Mouse (Mus musculus): ENCODE results near the gene Unc5cl. TPM values are rescaled to one million over a fixed set of nuclear protein-coding genes. Genes with fewer than 3 reads are reported as not detected.

Gene Unc5cl
- polyA plus RNA-seq, 1 experiment from 2014 or later: 0.33 TPM

DNA sequence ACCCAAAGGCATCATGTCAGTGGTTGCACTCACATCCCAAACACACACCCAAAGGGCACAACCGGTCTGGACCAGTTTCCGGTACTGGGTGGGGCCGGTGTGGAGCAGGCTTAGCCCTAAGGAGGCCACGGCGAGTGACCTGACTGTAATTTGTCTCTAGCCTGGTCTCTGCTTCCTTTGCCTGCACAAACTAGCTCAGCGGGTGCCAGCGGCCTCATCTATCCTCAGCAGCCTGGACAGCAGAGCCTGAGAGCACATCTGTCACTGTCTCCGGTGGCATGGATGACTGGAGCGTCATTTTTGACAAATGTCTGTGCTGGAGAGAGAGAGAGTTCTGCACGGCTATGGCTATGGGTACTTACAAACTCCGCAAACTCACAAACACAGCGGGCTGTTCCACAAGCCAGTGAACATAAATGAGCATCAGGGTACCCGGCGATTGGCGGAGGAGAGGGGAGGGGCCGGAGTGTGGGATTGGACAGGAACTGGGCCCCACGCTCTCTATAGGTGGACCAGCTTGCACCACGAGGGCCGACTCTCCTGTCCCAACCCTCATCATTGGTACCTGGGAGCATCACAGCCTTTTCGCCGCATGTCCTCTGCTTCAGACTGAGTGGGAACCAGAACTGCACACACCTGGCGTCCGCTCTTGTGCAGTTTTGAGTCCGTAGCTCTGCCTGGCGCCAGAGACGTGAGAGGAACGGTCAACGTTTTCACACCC, 90.7 kb downstream of the Unc5cl start:
- WGBS: 63% methylated on average over 28 of the region's 28 CpGs
- no peak overlapping the region for H3K4me2 ChIP-seq
- no peak overlapping the region for H3K9ac ChIP-seq

DNA sequence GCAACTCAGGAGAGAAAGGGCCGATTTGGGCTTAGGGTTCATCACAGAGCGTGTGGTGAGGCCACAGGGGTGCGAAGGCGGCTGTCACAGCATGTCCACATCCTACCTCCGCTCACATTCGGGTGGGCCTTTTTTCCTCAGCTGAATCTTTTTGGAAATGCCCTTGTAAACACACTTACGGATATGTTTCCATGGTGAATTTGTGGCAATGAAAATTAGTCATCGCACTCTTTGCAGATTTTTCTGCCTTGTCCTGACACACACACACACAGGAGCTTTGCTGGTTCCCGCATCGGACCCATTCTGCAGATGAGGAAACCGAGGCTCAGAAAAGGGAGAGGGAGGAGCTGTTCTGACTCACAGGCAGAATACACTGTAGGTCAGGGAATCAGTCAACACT, 91.3 kb downstream of the Unc5cl start:
- no peak overlapping the region for H3K27ac ChIP-seq

More for the DNA sequence above, 90.7 kb downstream of the Unc5cl start:
- H3K4me3 ChIP-seq: no peak overlapping the region
- 0 out of 2 replicates have a peak, but pooled peaks have one; percentile 37 for ATAC-seq (replicated peaks; ENCODE audit: insufficient number of reproducible peaks, insufficient read depth, low FRiP score, low read depth)
- no peaks in the 10 kb centered on the region for H3K4me1 ChIP-seq (replicated peaks)
- no peaks in the 10 kb centered on the region for H3K36me3 ChIP-seq
- no peaks in the 10 kb centered on the region for H3K27me3 ChIP-seq
- H3K9me3 ChIP-seq (replicated peaks): no peaks in the 10 kb centered on the region
- no peak overlapping the region for H3K27ac ChIP-seq

DNA sequence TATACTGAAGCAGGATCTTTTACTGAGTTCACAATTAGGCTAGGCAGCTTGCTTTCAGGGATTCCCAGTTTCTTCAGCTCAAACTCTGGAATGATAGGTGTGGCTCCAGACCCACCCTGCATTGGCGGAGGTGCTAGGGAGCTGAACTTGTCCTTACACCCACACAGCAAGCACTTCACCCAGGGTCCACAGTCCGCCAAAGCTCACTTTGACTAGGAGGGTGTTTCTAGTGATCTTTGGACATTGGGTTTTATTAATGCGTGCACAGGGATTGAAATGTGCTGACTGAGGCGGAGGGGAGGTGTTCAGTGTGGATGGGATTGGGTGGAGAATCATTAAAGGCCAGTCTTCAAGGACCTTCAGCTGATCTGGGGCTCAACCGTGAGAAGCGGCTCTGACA, 93.0 kb downstream of the Unc5cl start:
- H3K36me3 ChIP-seq: no peaks in the 10 kb centered on the region
- no peak overlapping the region for H3K27ac ChIP-seq

More for the DNA sequence above, 91.3 kb downstream of the Unc5cl start:
- H3K4me2 ChIP-seq: no peak overlapping the region
- H3K9me3 ChIP-seq (replicated peaks): no peaks in the 10 kb centered on the region
- ATAC-seq (replicated peaks; ENCODE audit: insufficient number of reproducible peaks, insufficient read depth, low FRiP score, low read depth): no peak
- H3K4me1 ChIP-seq (replicated peaks): no peaks in the 10 kb centered on the region
- no peak overlapping the region for H3K4me3 ChIP-seq
- 90% methylated on average over 11 of the region's 11 CpGs for WGBS
- no peak overlapping the region for H3K9ac ChIP-seq
- no peaks in the 10 kb centered on the region for H3K27me3 ChIP-seq
- no peaks in the 10 kb centered on the region for H3K36me3 ChIP-seq

DNA sequence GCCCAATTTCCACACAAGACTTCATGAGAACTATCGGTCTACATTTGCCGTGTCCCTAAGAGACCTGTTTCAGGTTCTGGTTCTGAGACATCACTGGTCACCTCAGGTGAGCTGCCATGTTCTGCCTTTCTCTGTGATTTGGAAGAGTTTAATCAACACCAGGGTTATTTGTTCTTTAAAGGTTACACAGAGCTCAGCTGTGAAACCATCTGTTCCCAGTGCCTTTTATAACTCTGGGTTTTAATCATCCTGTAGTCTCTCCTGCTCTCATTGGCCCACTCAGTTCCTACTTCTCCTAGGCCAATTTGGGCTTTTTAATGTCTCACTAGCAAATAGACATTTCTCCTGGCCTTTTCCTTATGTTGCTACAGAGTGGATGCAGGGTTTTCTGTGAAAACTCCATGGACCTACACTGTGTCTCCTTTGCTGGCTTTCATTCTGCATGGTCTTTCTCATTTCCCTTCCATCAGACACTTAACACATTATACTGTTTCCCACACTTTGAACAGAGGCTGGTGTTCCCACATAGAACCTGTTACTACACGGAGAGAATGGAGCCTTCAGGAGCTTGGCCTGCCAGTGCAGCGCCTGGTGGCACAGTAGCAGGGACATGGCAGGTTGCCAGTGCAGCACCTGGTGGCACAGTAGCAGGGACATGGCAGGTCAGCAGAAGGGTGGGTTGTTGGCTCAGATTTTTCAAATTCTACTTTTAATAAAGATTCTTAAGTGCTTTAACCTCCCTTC, 97.3 kb downstream of the Unc5cl start:
- H3K27me3 ChIP-seq: peaks cover 6% of the 10 kb centered on the region; the same call in 1 of the 2 replicates
- no peak overlapping the region for H3K4me3 ChIP-seq
- no peak for ATAC-seq (replicated peaks; ENCODE audit: insufficient number of reproducible peaks, insufficient read depth, low FRiP score, low read depth)
- H3K27ac ChIP-seq: no peak overlapping the region
- H3K9me3 ChIP-seq (replicated peaks): no peaks in the 10 kb centered on the region
- no peak overlapping the region for H3K4me2 ChIP-seq
- no peaks in the 10 kb centered on the region for H3K36me3 ChIP-seq
- H3K4me1 ChIP-seq (replicated peaks): no peaks in the 10 kb centered on the region
- WGBS: 80% methylated on average over 4 of the region's 4 CpGs
- no peak overlapping the region for H3K9ac ChIP-seq

More for the DNA sequence above, 93.0 kb downstream of the Unc5cl start:
- no peaks in the 10 kb centered on the region for H3K27me3 ChIP-seq
- H3K4me3 ChIP-seq: no peak overlapping the region
- H3K9ac ChIP-seq: no peak overlapping the region
- H3K4me1 ChIP-seq (replicated peaks): no peaks in the 10 kb centered on the region
- 74% methylated on average over 6 of the region's 6 CpGs for WGBS
- ATAC-seq (replicated peaks; ENCODE audit: insufficient number of reproducible peaks, insufficient read depth, low FRiP score, low read depth): no peak
- no peak overlapping the region for H3K4me2 ChIP-seq
- no peaks in the 10 kb centered on the region for H3K9me3 ChIP-seq (replicated peaks)

DNA sequence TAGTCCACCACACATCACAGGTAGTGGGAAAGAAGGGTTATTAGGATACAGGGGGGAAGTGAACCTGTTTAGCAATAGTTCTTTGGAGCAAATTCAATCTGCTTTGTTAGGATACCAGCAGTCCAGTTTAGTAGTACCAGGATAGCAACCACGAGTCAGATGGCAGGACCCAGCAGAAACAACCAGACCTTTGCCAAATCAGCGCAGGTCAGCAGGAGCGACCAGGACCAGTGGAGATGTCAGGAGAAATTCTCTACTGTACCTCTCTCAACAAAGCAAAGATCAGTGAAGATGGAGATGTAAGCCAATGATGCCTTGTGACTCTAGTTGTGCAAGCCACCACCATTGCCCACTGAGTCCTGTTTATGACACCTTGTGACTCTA, 97.8 kb downstream of the Unc5cl start:
- no peak for ATAC-seq (replicated peaks; ENCODE audit: insufficient number of reproducible peaks, insufficient read depth, low FRiP score, low read depth)
- H3K9me3 ChIP-seq (replicated peaks): no peaks in the 10 kb centered on the region
- WGBS: 73% methylated on average over 3 of the region's 3 CpGs
- no peak overlapping the region for H3K27ac ChIP-seq
- no peaks in the 10 kb centered on the region for H3K36me3 ChIP-seq
- H3K4me2 ChIP-seq: no peak overlapping the region
- H3K9ac ChIP-seq: no peak overlapping the region
- H3K4me1 ChIP-seq (replicated peaks): no peaks in the 10 kb centered on the region
- H3K4me3 ChIP-seq: no peak overlapping the region
- peaks cover 6% of the 10 kb centered on the region; the same call in 1 of the 2 replicates for H3K27me3 ChIP-seq

DNA sequence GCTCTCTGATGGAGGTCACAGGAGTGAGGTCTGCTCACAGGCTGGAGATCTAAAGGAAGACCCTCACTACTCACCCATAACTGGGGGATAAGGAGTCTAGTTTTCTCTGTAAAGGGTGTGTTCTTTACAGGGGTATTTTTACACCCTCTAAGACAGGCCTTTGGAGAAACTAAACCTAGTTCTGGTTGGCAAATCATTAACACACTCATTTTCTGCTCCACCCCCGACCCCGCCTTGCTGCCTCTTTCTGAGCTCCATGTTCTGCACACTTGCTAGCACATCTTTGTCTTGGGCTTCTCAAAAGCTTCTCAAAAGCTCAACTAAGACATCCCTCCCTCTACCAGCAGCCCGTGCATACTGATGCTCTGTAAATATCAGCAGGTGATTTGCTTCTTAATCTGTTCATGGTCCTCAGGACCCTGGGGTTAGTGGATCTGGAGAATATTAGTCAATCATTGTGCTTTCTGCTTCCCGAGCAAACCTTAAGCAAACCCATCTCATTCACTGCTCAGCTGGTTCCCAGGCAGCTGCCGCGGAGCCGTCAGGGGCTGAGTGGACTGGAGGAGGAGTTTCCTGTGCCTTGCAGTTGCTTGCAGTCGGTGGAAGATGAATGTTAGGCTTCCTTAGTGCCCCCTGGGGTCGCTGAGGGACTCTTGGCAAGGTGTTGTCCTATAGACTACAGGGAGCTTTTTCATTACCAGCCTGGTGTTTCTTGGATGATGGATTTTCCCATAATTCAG, 101.7 kb downstream of the Unc5cl start:
- no peak for ATAC-seq (replicated peaks; ENCODE audit: insufficient number of reproducible peaks, insufficient read depth, low FRiP score, low read depth)
- no peak overlapping the region for H3K4me2 ChIP-seq
- peaks cover 6% of the 10 kb centered on the region; the same call in 1 of the 2 replicates for H3K27me3 ChIP-seq
- no peaks in the 10 kb centered on the region for H3K4me1 ChIP-seq (replicated peaks)
- H3K9ac ChIP-seq: no peak overlapping the region
- H3K4me3 ChIP-seq: no peak overlapping the region
- H3K36me3 ChIP-seq: no peaks in the 10 kb centered on the region
- no peak overlapping the region for H3K27ac ChIP-seq
- no peaks in the 10 kb centered on the region for H3K9me3 ChIP-seq (replicated peaks)
- 31% methylated on average over 9 of the region's 9 CpGs for WGBS

DNA sequence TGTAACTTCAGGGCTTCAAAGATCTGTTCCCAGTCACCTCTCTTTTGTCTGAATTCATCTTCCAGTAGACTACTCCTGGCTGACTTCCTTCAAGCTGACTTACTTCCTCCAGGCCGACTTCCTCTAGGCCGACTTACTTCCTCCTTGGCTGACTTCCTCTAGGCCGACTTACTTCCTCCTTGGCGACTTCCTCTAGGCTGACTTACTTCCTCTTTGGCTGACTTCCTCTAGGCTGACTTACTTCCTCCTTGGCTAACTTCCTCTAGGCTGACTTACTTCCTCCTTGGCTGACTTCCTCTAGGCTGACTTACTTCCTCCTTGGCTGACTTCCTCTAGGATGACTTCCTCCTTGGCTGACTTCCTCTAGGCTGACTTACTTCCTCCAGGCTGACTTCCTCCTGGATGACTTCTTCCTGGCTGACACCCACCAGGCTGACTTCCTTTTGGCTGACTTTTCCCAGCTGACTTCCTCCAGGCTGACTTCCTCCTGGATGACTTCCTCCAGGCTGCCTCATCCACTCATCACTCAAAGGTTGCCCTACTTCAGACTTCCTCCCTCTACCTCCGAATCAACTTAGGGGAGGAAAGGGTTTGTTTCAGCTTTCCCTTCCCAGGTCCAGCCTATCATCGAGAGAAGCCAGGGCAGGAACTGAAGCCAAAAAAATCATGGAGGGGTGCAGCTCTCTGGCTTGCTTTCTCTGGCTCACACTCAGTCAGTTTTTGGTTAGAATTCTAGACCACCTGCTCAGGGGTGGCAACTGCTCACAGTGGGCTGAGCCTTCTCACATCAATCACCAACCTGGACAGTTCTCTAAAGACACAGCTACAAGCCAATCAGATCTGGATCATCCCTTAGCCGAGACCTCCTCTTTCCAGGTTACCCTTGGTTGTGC, 103.4 kb downstream of the Unc5cl start:
- peaks cover 6% of the 10 kb centered on the region; the same call in 1 of the 2 replicates for H3K27me3 ChIP-seq
- WGBS: 75% methylated on average over 7 of the region's 7 CpGs
- no peak overlapping the region for H3K4me3 ChIP-seq
- no peak for ATAC-seq (replicated peaks; ENCODE audit: insufficient number of reproducible peaks, insufficient read depth, low FRiP score, low read depth)
- no peak overlapping the region for H3K4me2 ChIP-seq
- H3K4me1 ChIP-seq (replicated peaks): no peaks in the 10 kb centered on the region
- H3K27ac ChIP-seq: no peak overlapping the region
- no peak overlapping the region for H3K9ac ChIP-seq
- no peaks in the 10 kb centered on the region for H3K36me3 ChIP-seq
- H3K9me3 ChIP-seq (replicated peaks): no peaks in the 10 kb centered on the region

DNA sequence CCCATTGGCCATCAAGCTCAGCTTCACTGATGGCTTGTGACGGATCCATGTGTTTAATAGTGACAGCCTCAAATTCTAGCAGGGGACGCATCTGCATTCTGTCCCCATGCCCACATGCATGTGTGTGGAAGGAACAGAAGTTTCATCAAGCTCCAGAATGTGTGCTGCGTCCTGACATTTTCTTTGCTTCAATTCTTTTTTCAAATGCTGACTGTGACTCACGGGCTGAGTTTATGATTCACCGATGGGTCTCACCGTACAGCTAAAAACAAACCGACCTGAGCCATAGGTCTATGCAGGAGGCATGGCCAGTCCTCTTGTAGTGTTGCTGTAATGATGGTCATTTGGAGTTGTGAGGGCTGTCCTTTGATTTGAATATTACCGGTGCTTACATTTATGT, 110.2 kb downstream of the Unc5cl start:
- Histone ChIP-seq H3K36me3 (no peaks in the 10 kb centered on the region), H3K9me3 (replicated peaks) (no peaks in the 10 kb centered on the region), H3K4me2 (no peak overlapping the region), H3K27me3 (no peaks in the 10 kb centered on the region), H3K27ac (no peak overlapping the region), H3K4me3 (no peak overlapping the region), H3K9ac (no peak overlapping the region), H3K4me1 (replicated peaks) (no peaks in the 10 kb centered on the region)
- ATAC-seq (replicated peaks; ENCODE audit: insufficient number of reproducible peaks, insufficient read depth, low FRiP score, low read depth): no peak
- 89% methylated on average over 8 of the region's 8 CpGs for WGBS

DNA sequence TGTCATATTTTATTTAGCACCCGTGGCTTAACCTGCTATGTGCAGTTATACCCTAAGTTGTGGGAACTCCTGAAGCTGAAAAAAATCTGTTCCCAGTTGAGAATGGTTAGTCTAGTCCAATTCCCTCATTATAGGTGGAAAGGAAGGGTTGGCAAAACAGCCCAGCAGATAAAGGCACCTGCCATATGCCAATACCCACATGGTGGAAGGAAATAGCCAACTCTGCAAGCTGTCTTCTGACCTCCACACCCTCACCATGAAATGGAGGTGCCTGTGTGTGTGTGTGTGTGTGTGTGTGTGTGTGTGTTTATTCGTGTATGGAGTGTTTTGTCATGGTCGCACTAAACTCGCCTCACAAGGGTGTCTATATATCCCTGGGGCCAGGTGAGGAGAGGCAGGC, 115.0 kb downstream of the Unc5cl start:
- 79% methylated on average over 4 of the region's 4 CpGs for WGBS
- ATAC-seq (replicated peaks; ENCODE audit: insufficient number of reproducible peaks, insufficient read depth, low FRiP score, low read depth): no peak
- no peak overlapping the region for H3K4me2 ChIP-seq
- H3K4me3 ChIP-seq: no peak overlapping the region
- no peaks in the 10 kb centered on the region for H3K27me3 ChIP-seq
- no peaks in the 10 kb centered on the region for H3K9me3 ChIP-seq (replicated peaks)
- H3K4me1 ChIP-seq (replicated peaks): no peaks in the 10 kb centered on the region
- H3K27ac ChIP-seq: no peak overlapping the region
- no peak overlapping the region for H3K9ac ChIP-seq
- H3K36me3 ChIP-seq: no peaks in the 10 kb centered on the region

DNA sequence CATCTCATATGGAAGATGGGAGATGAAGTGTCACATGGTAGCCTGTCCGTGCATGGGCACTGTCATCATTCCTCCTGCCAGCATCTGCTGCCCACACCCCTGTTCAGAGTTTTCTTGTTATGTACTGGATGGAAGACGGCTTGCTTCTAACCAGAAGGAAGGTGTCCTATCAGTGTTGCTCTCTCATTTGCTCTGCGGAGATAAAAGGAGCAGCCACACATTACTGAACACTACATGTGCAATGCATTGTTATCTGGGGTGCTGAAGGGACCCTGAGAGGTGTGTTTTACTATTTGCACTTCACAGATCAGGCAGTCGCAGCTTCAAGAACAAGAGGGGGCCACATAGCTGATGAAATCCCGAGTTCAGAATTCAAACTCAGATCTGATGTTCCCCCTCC, 126.5 kb downstream of the Unc5cl start:
- WGBS: 44% methylated on average over 5 of the region's 5 CpGs
- no peaks in the 10 kb centered on the region for H3K9me3 ChIP-seq (replicated peaks)
- ATAC-seq (replicated peaks; ENCODE audit: insufficient number of reproducible peaks, insufficient read depth, low FRiP score, low read depth): no peak
- H3K9ac ChIP-seq: no peak overlapping the region
- no peak overlapping the region for H3K4me2 ChIP-seq
- no peaks in the 10 kb centered on the region for H3K36me3 ChIP-seq
- H3K27me3 ChIP-seq: no peaks in the 10 kb centered on the region
- H3K4me3 ChIP-seq: no peak overlapping the region
- H3K27ac ChIP-seq: no peak overlapping the region
- H3K4me1 ChIP-seq (replicated peaks): peaks cover 13% of the 10 kb centered on the region
